ENCODE assay signal across 21 mouse cellular contexts in the genomic region with DNA sequence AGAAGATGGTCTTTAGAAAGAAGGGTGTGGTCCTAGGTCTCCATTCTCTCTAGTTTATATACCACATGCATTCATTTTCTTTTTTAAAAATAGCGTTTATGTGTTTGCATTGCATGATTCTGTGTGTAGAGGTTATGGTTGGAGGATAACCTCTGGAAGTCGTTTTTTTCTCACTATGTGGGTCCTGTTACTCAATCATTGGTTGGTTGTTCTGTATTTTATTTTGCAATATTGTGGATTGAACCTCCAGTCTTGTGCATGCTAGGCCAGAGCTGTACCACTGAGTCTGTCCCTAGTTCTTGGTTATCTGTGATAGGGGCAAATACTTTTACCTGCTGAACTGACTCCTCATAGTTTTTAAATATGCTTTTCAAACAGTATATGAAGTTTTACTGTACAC. TPM values are rescaled to one million over a fixed set of nuclear protein-coding genes. Genes with fewer than 3 reads are reported as not detected.
DNase-seq lines count a peak whose midpoint lies in the region; ATAC-seq and TF ChIP-seq lines count a peak whose summit lies in the region.
"Had no signal": no experiment of that assay in that cellular context is flagged by ENCODE, and none has a peak within 500 bp of the region (broad histone marks: within the 10 kb centered on the region; RNA-seq: fewer than 3 reads in every experiment).

No protein-coding gene starts in this region.

- DNase-seq in kidney, postnatal 0 days (ENCODE audit: low spot score), result no peak
- no peak for DNase-seq in kidney, adult 18-20 months
- DNase-seq in liver, postnatal 0 days, result no peak
- no peak for DNase-seq in liver, embryonic 11.5 days (ENCODE audit: low spot score)
- no peak for DNase-seq in left cerebral cortex, postnatal 36 days (ENCODE audit: low spot score in 2 of 2)
- DNase-seq: adrenal gland, adult 2 months; adrenal gland, postnatal 10 days; adrenal gland, postnatal 25 days; cerebellum, adult 11 months; cerebellum, adult 18-20 months; cerebellum, adult 8-10 months; cerebellum, adult 9-11 months; cerebellum, postnatal 14 days; cerebellum, postnatal 36 days; embryo, embryonic 11 days had no signal

- peaks cover 31% of the 10 kb centered on the region for H3K36me3 ChIP-seq in kidney, postnatal 0 days (ENCODE audit: insufficient read depth, low read length)
- H3K36me3 ChIP-seq in liver, postnatal 0 days (replicated peaks; ENCODE audit: insufficient read depth, low read length), result peaks cover 76% of the 10 kb centered on the region
- H3K36me3 ChIP-seq in liver, embryonic 11.5 days (ENCODE audit: control insufficient read depth, insufficient read depth, low read length), result peaks cover 18% of the 10 kb centered on the region
- peaks cover 9% of the 10 kb centered on the region for H3K36me3 ChIP-seq in hindbrain, embryonic 16.5 days (ENCODE audit: control insufficient read depth, insufficient read depth, low read length)

- no peak overlapping the region for H3K4me2 ChIP-seq in kidney, postnatal 0 days (ENCODE audit: low read length)
- H3K4me2 ChIP-seq in liver, postnatal 0 days (ENCODE audit: low read depth, low read length), result no peak overlapping the region
- H3K4me2 ChIP-seq in liver, embryonic 11.5 days, result no peak overlapping the region
- no peak overlapping the region for H3K4me2 ChIP-seq in hindbrain, embryonic 16.5 days (ENCODE audit: low read length)
- H3K4me2 ChIP-seq: embryonic facial prominence, embryonic 13.5 days; embryonic facial prominence, embryonic 15.5 days; forebrain, embryonic 13.5 days; forebrain, embryonic 15.5 days had no signal

- H3K9ac ChIP-seq in kidney, postnatal 0 days (ENCODE audit: low read depth, low read length), result no peak overlapping the region
- no peak overlapping the region for H3K9ac ChIP-seq in liver, postnatal 0 days (replicated peaks)
- no peak overlapping the region for H3K9ac ChIP-seq in liver, embryonic 11.5 days (ENCODE audit: low read depth, low read length)
- no peak overlapping the region for H3K9ac ChIP-seq in hindbrain, embryonic 16.5 days (ENCODE audit: low read depth, low read length)
- H3K9ac ChIP-seq: embryonic facial prominence, embryonic 13.5 days; embryonic facial prominence, embryonic 15.5 days; forebrain, embryonic 13.5 days; forebrain, embryonic 15.5 days had no signal

- no peaks in the 10 kb centered on the region for H3K4me1 ChIP-seq in kidney, postnatal 0 days (replicated peaks; ENCODE audit: insufficient read depth, low read length)
- peaks cover 8% of the 10 kb centered on the region for H3K4me1 ChIP-seq in liver, postnatal 0 days (ENCODE audit: insufficient read depth)
- H3K4me1 ChIP-seq in liver, embryonic 11.5 days (replicated peaks; ENCODE audit: control insufficient read depth, insufficient read depth, low read length), result no peaks in the 10 kb centered on the region
- H3K4me1 ChIP-seq in hindbrain, embryonic 16.5 days (ENCODE audit: control insufficient read depth, insufficient read depth, low read depth, low read length), result no peaks in the 10 kb centered on the region
- H3K4me1 ChIP-seq: embryonic facial prominence, embryonic 15.5 days; forebrain, embryonic 13.5 days; forebrain, embryonic 15.5 days had no signal

- intact Hi-C loops in left cerebral cortex, postnatal 36 days (cut with DNase I), result no loop called here

- WGBS in kidney, postnatal 0 days, result 85% methylated on average over 2 of the region's 2 CpGs
- 58% methylated on average over 2 of the region's 2 CpGs for WGBS in liver, postnatal 0 days (ENCODE audit: insufficient replicate concordance)
- WGBS in liver, embryonic 11.5 days, result 76% methylated on average over 2 of the region's 2 CpGs
- WGBS in hindbrain, embryonic 16.5 days, result 87% methylated on average over 2 of the region's 2 CpGs

- no peaks in the 10 kb centered on the region for H3K27me3 ChIP-seq in kidney, postnatal 0 days (ENCODE audit: insufficient read depth, low read length)
- H3K27me3 ChIP-seq in liver, postnatal 0 days (ENCODE audit: insufficient read depth, low read length), result no peaks in the 10 kb centered on the region
- H3K27me3 ChIP-seq in liver, embryonic 11.5 days (replicated peaks; ENCODE audit: control insufficient read depth, insufficient read depth, low read length), result no peaks in the 10 kb centered on the region
- no peaks in the 10 kb centered on the region for H3K27me3 ChIP-seq in hindbrain, embryonic 16.5 days (replicated peaks; ENCODE audit: control insufficient read depth, insufficient read depth, low read length)
- H3K27me3 ChIP-seq: embryonic facial prominence, embryonic 13.5 days; embryonic facial prominence, embryonic 15.5 days; forebrain, embryonic 13.5 days; forebrain, embryonic 15.5 days had no signal

- H3K9me3 ChIP-seq in kidney, postnatal 0 days (replicated peaks; ENCODE audit: low read length), result no peaks in the 10 kb centered on the region
- H3K9me3 ChIP-seq in liver, postnatal 0 days (ENCODE audit: low read length), result no peaks in the 10 kb centered on the region
- no peaks in the 10 kb centered on the region for H3K9me3 ChIP-seq in liver, embryonic 11.5 days (ENCODE audit: control insufficient read depth, low read length)
- H3K9me3 ChIP-seq in hindbrain, embryonic 16.5 days (ENCODE audit: control insufficient read depth, low read length), result no peaks in the 10 kb centered on the region
- H3K9me3 ChIP-seq: embryonic facial prominence, embryonic 13.5 days; embryonic facial prominence, embryonic 15.5 days; forebrain, embryonic 13.5 days; forebrain, embryonic 15.5 days had no signal

- no peak overlapping the region for H3K4me3 ChIP-seq in kidney, postnatal 0 days (replicated peaks; ENCODE audit: low read depth, low read length)
- no peak overlapping the region for H3K4me3 ChIP-seq in liver, postnatal 0 days (ENCODE audit: low read depth, low read length)
- no peak overlapping the region for H3K4me3 ChIP-seq in liver, embryonic 11.5 days (ENCODE audit: low read depth, low read length)
- no peak overlapping the region for H3K4me3 ChIP-seq in hindbrain, embryonic 16.5 days (ENCODE audit: low read length)
- H3K4me3 ChIP-seq: embryonic facial prominence, embryonic 13.5 days; embryonic facial prominence, embryonic 15.5 days; forebrain, embryonic 13.5 days; forebrain, embryonic 15.5 days had no signal

- H3K27ac ChIP-seq in kidney, postnatal 0 days, result 0 out of 2 replicates have a peak overlapping the region, but pooled peaks have one; percentile 31
- no peak overlapping the region; the same call in 1 of the 2 replicates for H3K27ac ChIP-seq in liver, postnatal 0 days (ENCODE audit: low read depth)
- H3K27ac ChIP-seq in liver, embryonic 11.5 days (ENCODE audit: low read depth, low read length), result no peak overlapping the region
- H3K27ac ChIP-seq in hindbrain, embryonic 16.5 days (ENCODE audit: low read depth, low read length), result no peak overlapping the region
- H3K27ac ChIP-seq: embryonic facial prominence, embryonic 13.5 days; embryonic facial prominence, embryonic 15.5 days; forebrain, embryonic 13.5 days; forebrain, embryonic 15.5 days had no signal

- no peak for TF ChIP-seq EP300 in liver, postnatal 0 days (IDR thresholded peaks at IDR 0.05; ENCODE audit: low read depth)

- ATAC-seq in kidney, postnatal 0 days (replicated peaks; ENCODE audit: low FRiP score, low read depth), result no peak
- peak; percentile 21; the same call in 1 of the 2 replicates for ATAC-seq in liver, postnatal 0 days
- ATAC-seq in liver, embryonic 11.5 days (replicated peaks; ENCODE audit: low FRiP score), result no peak
- peak; percentile 73 for ATAC-seq in megakaryocyte, adult 5-6 weeks (ENCODE audit: poor library complexity, severe bottlenecking)
- no peak for ATAC-seq in hindbrain, embryonic 16.5 days
- ATAC-seq: forebrain, embryonic 13.5 days; forebrain, embryonic 15.5 days had no signal

- no peak for TF ChIP-seq CTCF in kidney, postnatal 0 days (IDR thresholded peaks at IDR 0.05; ENCODE audit: low read depth)
- TF ChIP-seq CTCF in liver, postnatal 0 days (IDR thresholded peaks at IDR 0.05; ENCODE audit: low read depth), result no peak

RNA-seq across cellular contexts. Expression of gene Tor1aip1, which starts 21.9 kb away (rescaled TPM):
- 54.7 and 55.2 TPM in 2 replicates for polyA plus RNA-seq in kidney, postnatal 0 days (2015; fragmentation: Nextera tagmentation; extraction: Ambion mirVana)
- 29.1 and 29.2 TPM in 2 replicates for polyA plus RNA-seq in liver, postnatal 0 days (2015; fragmentation: Nextera tagmentation; extraction: Ambion mirVana)
- 29.3 and 31.7 TPM in 2 replicates for polyA plus RNA-seq in liver, embryonic 11.5 days (2014; fragmentation: Nextera tagmentation; extraction: Ambion mirVana)
- total RNA-seq in megakaryocyte, adult 5-6 weeks (2015), result 152 and 164 TPM in 2 replicates
- 66.1 and 109 TPM in 2 replicates for total RNA-seq in megakaryocyte, adult 5-6 weeks (2017)
- polyA plus RNA-seq in hindbrain, embryonic 16.5 days (2015; fragmentation: Nextera tagmentation; extraction: Ambion mirVana), result 17.9 and 18.1 TPM in 2 replicates
- 10 to 100 TPM; 26.4 to 30.6 TPM for total RNA-seq in left cerebral cortex, postnatal 36 days (2021)

RNA-seq across cellular contexts. Expression of gene Tor1aip2, which starts 23.0 kb away (rescaled TPM):
- 89.4 and 92.5 TPM in 2 replicates for polyA plus RNA-seq in kidney, postnatal 0 days (2015; fragmentation: Nextera tagmentation; extraction: Ambion mirVana)
- polyA plus RNA-seq in liver, postnatal 0 days (2015; fragmentation: Nextera tagmentation; extraction: Ambion mirVana), result 43.7 and 45.3 TPM in 2 replicates
- polyA plus RNA-seq in liver, embryonic 11.5 days (2014; fragmentation: Nextera tagmentation; extraction: Ambion mirVana), result 92.8 and 104 TPM in 2 replicates
- total RNA-seq in megakaryocyte, adult 5-6 weeks (2015), result 67.4 and 71.1 TPM in 2 replicates
- total RNA-seq in megakaryocyte, adult 5-6 weeks (2017), result 36.6 and 38.4 TPM in 2 replicates
- 63.9 and 66.4 TPM in 2 replicates for polyA plus RNA-seq in hindbrain, embryonic 16.5 days (2015; fragmentation: Nextera tagmentation; extraction: Ambion mirVana)
- total RNA-seq in left cerebral cortex, postnatal 36 days (2021), result 10 to 100 TPM; 48.5 to 51.0 TPM

Comparison
In these comparisons a context has a peak if more than half of its experiments do, and no peak if none do; other contexts are left out.
1. ATAC-seq: peak in liver, postnatal 0 days (single experiment) and megakaryocyte, adult 5-6 weeks (single experiment); none in kidney, postnatal 0 days (single experiment), liver, embryonic 11.5 days (single experiment) and hindbrain, embryonic 16.5 days (single experiment).